Mouse (Mus musculus): ENCODE measurements around the gene Lpcat3. TPM values are rescaled to one million over a fixed set of nuclear protein-coding genes. Genes with fewer than 3 reads are reported as not detected.
A peak's percentile ranks its signal among the peaks of the same experiment; 100 is the strongest.

The Lpcat3 gene
- polyA plus RNA-seq, 1 experiment = 215 TPM

- Histone ChIP-seq H3K27ac (ENCODE audit: insufficient read depth, low read depth, low read length) (peak overlapping the region; percentile 72), H3K36me3 (ENCODE audit: control insufficient read depth, insufficient read depth, low read length) (0 out of 2 replicates have a peak, but pooled peaks cover 1% of the 10 kb centered on the region)
- DNase-seq = peak; percentile 33
These were observed 82.0 kb downstream of the Lpcat3 start for GRCm38 (mm10) chr6:124744755-124745321.

GRCm38 (mm10) chr6:124745490-124746295 lies 82.9 kb downstream of the Lpcat3 start:
- H3K36me3 ChIP-seq (ENCODE audit: control insufficient read depth, insufficient read depth, low read length) = 0 out of 2 replicates have a peak, but pooled peaks cover 1% of the 10 kb centered on the region
- peak; percentile 97 for DNase-seq
- peak overlapping the region; percentile 71 for H3K4me3 ChIP-seq (ENCODE audit: insufficient read depth, low read depth, low read length)
- WGBS = 2% methylated on average over 85 of the region's 85 CpGs
- H3K27ac ChIP-seq (ENCODE audit: insufficient read depth, low read depth, low read length) = peak overlapping the region; percentile 72
- H3K27me3 ChIP-seq (replicated peaks; ENCODE audit: control insufficient read depth, insufficient read depth, low read length) = no peaks in the 10 kb centered on the region
- peak; percentile 70 for TF ChIP-seq CTCF (conservative IDR thresholded peaks at IDR 0.05; ENCODE audit: insufficient read depth, insufficient read length, low read depth, low read length)
- TF ChIP-seq POLR2A (IDR thresholded peaks at IDR 0.05; ENCODE audit: low read depth, low read length) = peak; percentile 72
- H3K4me1 ChIP-seq (ENCODE audit: control insufficient read depth, insufficient read depth, low read length) = peaks cover 12% of the 10 kb centered on the region; the same call in 1 of the 2 replicates

More at GRCm38 (mm10) chr6:124744755-124745321, 82.0 kb downstream of the Lpcat3 start:
- 34% methylated on average over 26 of the region's 26 CpGs for WGBS
- peak overlapping the region; percentile 45 for H3K4me3 ChIP-seq (ENCODE audit: insufficient read depth, low read depth, low read length)
- peaks cover 15% of the 10 kb centered on the region for H3K4me1 ChIP-seq (ENCODE audit: control insufficient read depth, insufficient read depth, low read length)
- no peaks in the 10 kb centered on the region for H3K27me3 ChIP-seq (replicated peaks; ENCODE audit: control insufficient read depth, insufficient read depth, low read length)
- no peak for TF ChIP-seq CTCF (conservative IDR thresholded peaks at IDR 0.05; ENCODE audit: insufficient read depth, insufficient read length, low read depth, low read length)
- TF ChIP-seq POLR2A (IDR thresholded peaks at IDR 0.05; ENCODE audit: low read depth, low read length) = no peak

GRCm38 (mm10) chr6:124746296-124746605 lies 83.4 kb downstream of the Lpcat3 start:
- TF ChIP-seq CTCF (conservative IDR thresholded peaks at IDR 0.05; ENCODE audit: insufficient read depth, insufficient read length, low read depth, low read length) (no peak), POLR2A (IDR thresholded peaks at IDR 0.05; ENCODE audit: low read depth, low read length) (no peak)
- peak overlapping the region; percentile 71; the same call in 1 of the 2 replicates for H3K4me3 ChIP-seq (ENCODE audit: insufficient read depth, low read depth, low read length)
- H3K4me1 ChIP-seq (ENCODE audit: control insufficient read depth, insufficient read depth, low read length) = peaks cover 12% of the 10 kb centered on the region; the same call in 1 of the 2 replicates
- no peak for DNase-seq
- peak overlapping the region; percentile 54 for H3K27ac ChIP-seq (ENCODE audit: insufficient read depth, low read depth, low read length)
- H3K27me3 ChIP-seq (replicated peaks; ENCODE audit: control insufficient read depth, insufficient read depth, low read length) = no peaks in the 10 kb centered on the region
- H3K36me3 ChIP-seq (ENCODE audit: control insufficient read depth, insufficient read depth, low read length) = 0 out of 2 replicates have a peak, but pooled peaks cover 1% of the 10 kb centered on the region
- WGBS = 31% methylated on average over 8 of the region's 8 CpGs

GRCm38 (mm10) chr6:124746654-124747632 lies 84.1 kb downstream of the Lpcat3 start:
- Histone ChIP-seq H3K27ac (ENCODE audit: insufficient read depth, low read depth, low read length) (no peak overlapping the region), H3K27me3 (replicated peaks; ENCODE audit: control insufficient read depth, insufficient read depth, low read length) (no peaks in the 10 kb centered on the region), H3K4me1 (ENCODE audit: control insufficient read depth, insufficient read depth, low read length) (peaks cover 7% of the 10 kb centered on the region; the same call in 1 of the 2 replicates), H3K36me3 (ENCODE audit: control insufficient read depth, insufficient read depth, low read length) (0 out of 2 replicates have a peak, but pooled peaks cover 1% of the 10 kb centered on the region), H3K4me3 (ENCODE audit: insufficient read depth, low read depth, low read length) (no peak overlapping the region)
- WGBS = 88% methylated on average over 7 of the region's 7 CpGs
- no peak for DNase-seq
- TF ChIP-seq POLR2A (IDR thresholded peaks at IDR 0.05; ENCODE audit: low read depth, low read length) (no peak), CTCF (conservative IDR thresholded peaks at IDR 0.05; ENCODE audit: insufficient read depth, insufficient read length, low read depth, low read length) (no peak)

- no peak for DNase-seq
- peaks cover 13% of the 10 kb centered on the region for H3K4me1 ChIP-seq (ENCODE audit: control insufficient read depth, insufficient read depth, low read length)
- H3K27ac ChIP-seq (ENCODE audit: insufficient read depth, low read depth, low read length) = no peak overlapping the region
- H3K36me3 ChIP-seq (ENCODE audit: control insufficient read depth, insufficient read depth, low read length) = 0 out of 2 replicates have a peak, but pooled peaks cover 1% of the 10 kb centered on the region
- TF ChIP-seq POLR2A (IDR thresholded peaks at IDR 0.05; ENCODE audit: low read depth, low read length) = no peak
- no peak for TF ChIP-seq CTCF (conservative IDR thresholded peaks at IDR 0.05; ENCODE audit: insufficient read depth, insufficient read length, low read depth, low read length)
- H3K4me3 ChIP-seq (ENCODE audit: insufficient read depth, low read depth, low read length) = no peak overlapping the region
- H3K27me3 ChIP-seq (replicated peaks; ENCODE audit: control insufficient read depth, insufficient read depth, low read length) = no peaks in the 10 kb centered on the region
- 84% methylated on average over 8 of the region's 8 CpGs for WGBS
These were observed 87.6 kb downstream of the Lpcat3 start for GRCm38 (mm10) chr6:124750405-124750804.

- WGBS = 56% methylated on average over 2 of the region's 2 CpGs
- peak; percentile 47 for DNase-seq
- TF ChIP-seq CTCF (conservative IDR thresholded peaks at IDR 0.05; ENCODE audit: insufficient read depth, insufficient read length, low read depth, low read length) (no peak), POLR2A (IDR thresholded peaks at IDR 0.05; ENCODE audit: low read depth, low read length) (no peak)
- Histone ChIP-seq H3K36me3 (ENCODE audit: control insufficient read depth, insufficient read depth, low read length) (no peaks in the 10 kb centered on the region), H3K4me1 (ENCODE audit: control insufficient read depth, insufficient read depth, low read length) (peaks cover 22% of the 10 kb centered on the region), H3K4me3 (ENCODE audit: insufficient read depth, low read depth, low read length) (no peak overlapping the region), H3K27ac (ENCODE audit: insufficient read depth, low read depth, low read length) (peak overlapping the region; percentile 40), H3K27me3 (replicated peaks; ENCODE audit: control insufficient read depth, insufficient read depth, low read length) (no peaks in the 10 kb centered on the region)
These were observed 91.0 kb downstream of the Lpcat3 start for GRCm38 (mm10) chr6:124753861-124754260.

Other genes with a start within 250 kb of the Lpcat3 start
- 62.0 and 62.8 TPM in 2 replicates for gene Pex5, start 248.0 kb upstream of the Lpcat3 start, polyA plus RNA-seq (2012; rRNA removed)
- 12.6 and 15.5 TPM in 2 replicates for gene Clstn3, start 198.2 kb upstream of the Lpcat3 start, polyA plus RNA-seq (2012; rRNA removed)
- 14.2 and 14.3 TPM in 2 replicates for gene C1rl, start 169.9 kb upstream of the Lpcat3 start, polyA plus RNA-seq (2012; rRNA removed)
- gene C1ra, start 150.6 kb upstream of the Lpcat3 start, polyA plus RNA-seq (2012; rRNA removed) = 24.8 and 26.5 TPM in 2 replicates
- gene C1s1, start 120.7 kb upstream of the Lpcat3 start, polyA plus RNA-seq (2012; rRNA removed) = 34.0 and 38.1 TPM in 2 replicates
- not detected in 2 replicates for gene C1rb, start 92.7 kb upstream of the Lpcat3 start, polyA plus RNA-seq (2012; rRNA removed)
- gene C1s2, start 26.9 kb upstream of the Lpcat3 start, polyA plus RNA-seq (2012; rRNA removed) = 0.18 and 0.20 TPM in 2 replicates
- gene Emg1, start 49.2 kb downstream of the Lpcat3 start, polyA plus RNA-seq (2012; rRNA removed) = 50.5 and 67.4 TPM in 2 replicates
- gene Phb2, start 49.3 kb downstream of the Lpcat3 start, polyA plus RNA-seq (2012; rRNA removed) = 181 and 193 TPM in 2 replicates
- 21.5 and 31.7 TPM in 2 replicates for gene Ptpn6, start 75.7 kb downstream of the Lpcat3 start, polyA plus RNA-seq (2012; rRNA removed)
- gene Grcc10, start 78.3 kb downstream of the Lpcat3 start, polyA plus RNA-seq (2012; rRNA removed) = 387 and 474 TPM in 2 replicates
- gene Gm45234, start 93.0 kb downstream of the Lpcat3 start, polyA plus RNA-seq (2012; rRNA removed) = not detected in 2 replicates
- gene Atn1, start 93.5 kb downstream of the Lpcat3 start, polyA plus RNA-seq (2012; rRNA removed) = 49.1 and 65.4 TPM in 2 replicates
- gene Eno2, start 106.6 kb downstream of the Lpcat3 start, polyA plus RNA-seq (2012; rRNA removed) = 2.6 and 3.2 TPM in 2 replicates
- 0.41 and 0.66 TPM in 2 replicates for gene Lrrc23, start 116.7 kb downstream of the Lpcat3 start, polyA plus RNA-seq (2012; rRNA removed)
- 33.7 and 36.7 TPM in 2 replicates for gene Spsb2, start 145.6 kb downstream of the Lpcat3 start, polyA plus RNA-seq (2012; rRNA removed)
- gene Tpi1, start 151.3 kb downstream of the Lpcat3 start, polyA plus RNA-seq (2012; rRNA removed) = 1,044 and 1,055 TPM in 2 replicates
- 66.2 and 74.0 TPM in 2 replicates for gene Usp5, start 166.5 kb downstream of the Lpcat3 start, polyA plus RNA-seq (2012; rRNA removed)
- 4.2 and 4.3 TPM in 2 replicates for gene Cdca3, start 166.5 kb downstream of the Lpcat3 start, polyA plus RNA-seq (2012; rRNA removed)
- 0.16 and 0.41 TPM in 2 replicates for gene Gnb3, start 177.2 kb downstream of the Lpcat3 start, polyA plus RNA-seq (2012; rRNA removed)
- gene P3h3, start 194.7 kb downstream of the Lpcat3 start, polyA plus RNA-seq (2012; rRNA removed) = 15.8 and 19.1 TPM in 2 replicates
- gene Gpr162, start 201.0 kb downstream of the Lpcat3 start, polyA plus RNA-seq (2012; rRNA removed) = 4.0 and 5.6 TPM in 2 replicates
- gene Cd4, start 225.2 kb downstream of the Lpcat3 start, polyA plus RNA-seq (2012; rRNA removed) = 0.57 and 4.3 TPM in 2 replicates
- 0.80 and 1.5 TPM in 2 replicates for gene Lag3, start 248.7 kb downstream of the Lpcat3 start, polyA plus RNA-seq (2012; rRNA removed)

All from kidney, adult 2 months (tissue).